9 mouse cellular contexts compared by ENCODE assay signal in the genomic region with DNA sequence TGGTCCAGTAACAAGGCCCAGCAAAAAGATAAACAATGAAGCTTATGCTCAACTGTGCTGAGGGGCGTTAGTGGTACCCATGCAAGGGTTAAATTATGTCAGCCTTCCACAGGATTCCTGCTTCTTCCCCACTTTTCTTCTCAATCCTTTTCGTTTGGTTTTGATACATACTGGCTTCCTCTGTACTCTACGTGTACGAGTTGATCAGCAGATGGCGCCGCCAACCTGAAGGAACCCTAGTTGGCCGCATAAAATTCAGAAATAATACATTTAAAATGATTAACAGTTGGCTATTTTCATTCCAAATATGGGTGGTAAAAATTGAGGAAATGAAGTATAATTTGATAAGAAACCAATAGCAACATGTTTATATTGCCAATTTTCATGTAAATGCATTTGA. TPM values are rescaled to one million over a fixed set of nuclear protein-coding genes. Genes with fewer than 3 reads are reported as not detected.
DNase-seq lines count a peak whose midpoint lies in the region; ATAC-seq lines count a peak whose summit lies in the region.
"Had no signal": no experiment of that assay in that cellular context is flagged by ENCODE, and none has a peak within 500 bp of the region (broad histone marks: within the 10 kb centered on the region; RNA-seq: fewer than 3 reads in every experiment).

No protein-coding gene starts in this region.

- ATAC-seq in limb, embryonic 11.5 days (ENCODE audit: insufficient number of reproducible peaks, low FRiP score, low TSS enrichment, low read depth): no peak

- H3K9me3 ChIP-seq in embryonic facial prominence, embryonic 10.5 days: no peaks in the 10 kb centered on the region
- H3K9me3 ChIP-seq in limb, embryonic 11.5 days (ENCODE audit: control insufficient read depth, low read length): no peaks in the 10 kb centered on the region
- H3K9me3 ChIP-seq: embryonic facial prominence, embryonic 13.5 days; neural tube, embryonic 13.5 days had no signal

- no peak overlapping the region for H3K27ac ChIP-seq in embryonic facial prominence, embryonic 10.5 days (replicated peaks)
- H3K27ac ChIP-seq in limb, embryonic 11.5 days (replicated peaks; ENCODE audit: low read depth, low read length): no peak overlapping the region
- H3K27ac ChIP-seq: embryonic facial prominence, embryonic 13.5 days; neural tube, embryonic 13.5 days had no signal

- no peak overlapping the region for H3K9ac ChIP-seq in limb, embryonic 11.5 days (ENCODE audit: low read length)
- H3K9ac ChIP-seq: embryonic facial prominence, embryonic 13.5 days; neural tube, embryonic 13.5 days had no signal

- H3K27me3 ChIP-seq in embryonic facial prominence, embryonic 10.5 days (replicated peaks; ENCODE audit: low read depth, poor library complexity, severe bottlenecking): no peaks in the 10 kb centered on the region
- no peaks in the 10 kb centered on the region for H3K27me3 ChIP-seq in limb, embryonic 11.5 days (ENCODE audit: control insufficient read depth, insufficient read depth, low read length)
- H3K27me3 ChIP-seq: embryonic facial prominence, embryonic 13.5 days; neural tube, embryonic 13.5 days had no signal

- peaks cover 7% of the 10 kb centered on the region for H3K4me1 ChIP-seq in embryonic facial prominence, embryonic 10.5 days
- H3K4me1 ChIP-seq in limb, embryonic 11.5 days (ENCODE audit: control insufficient read depth, insufficient read depth, low read length): peaks cover 6% of the 10 kb centered on the region; the same call in 1 of the 2 replicates
- H3K4me1 ChIP-seq: neural tube, embryonic 13.5 days had no signal

- H3K36me3 ChIP-seq in embryonic facial prominence, embryonic 10.5 days (replicated peaks): no peaks in the 10 kb centered on the region
- no peaks in the 10 kb centered on the region for H3K36me3 ChIP-seq in limb, embryonic 11.5 days (ENCODE audit: control insufficient read depth, insufficient read depth, low read length)
- H3K36me3 ChIP-seq: embryonic facial prominence, embryonic 13.5 days; neural tube, embryonic 13.5 days had no signal

- H3K4me2 ChIP-seq in limb, embryonic 11.5 days (ENCODE audit: low read depth, severe bottlenecking): no peak overlapping the region
- H3K4me2 ChIP-seq: embryonic facial prominence, embryonic 13.5 days; neural tube, embryonic 13.5 days had no signal

- 54% methylated on average over 7 of the region's 7 CpGs for WGBS in embryonic facial prominence, embryonic 10.5 days
- WGBS in limb, embryonic 11.5 days: 61% methylated on average over 7 of the region's 7 CpGs

- peak; percentile 76 for DNase-seq in kidney, postnatal 10 days
- no peak for DNase-seq in kidney, postnatal 14 days
- peak; percentile 53 for DNase-seq in 416B (ENCODE audit: low read depth)
- DNase-seq in B cell, adult 2 months: peak; percentile 3 to 14
- peak; percentile 47 for DNase-seq in embryonic facial prominence, embryonic 10.5 days (ENCODE audit: low spot score)
- peak; percentile 66 for DNase-seq in limb, embryonic 11.5 days (ENCODE audit: low spot score)
- DNase-seq in T-cell, adult 2 months (ENCODE audit: low spot score): no peak

- H3K4me3 ChIP-seq in embryonic facial prominence, embryonic 10.5 days: no peak overlapping the region
- H3K4me3 ChIP-seq in limb, embryonic 11.5 days (ENCODE audit: low read depth, low read length): no peak overlapping the region
- H3K4me3 ChIP-seq: embryonic facial prominence, embryonic 13.5 days; neural tube, embryonic 13.5 days had no signal

RNA-seq across cellular contexts. Expression of a gene that starts 19.5 kb away (rescaled TPM):
- polyA plus RNA-seq in embryonic facial prominence, embryonic 10.5 days (2016; fragmentation: Nextera tagmentation; extraction: Ambion mirVana): 0.08 and 0.22 TPM in 2 replicates
- 1.7 TPM in 2 replicates for polyA plus RNA-seq in limb, embryonic 11.5 days (2014; fragmentation: Nextera tagmentation; extraction: Ambion mirVana)

RNA-seq across cellular contexts. Expression of a gene that starts 59.6 kb away (rescaled TPM):
- 3.2 and 3.3 TPM in 2 replicates for polyA plus RNA-seq in embryonic facial prominence, embryonic 10.5 days (2016; fragmentation: Nextera tagmentation; extraction: Ambion mirVana)
- polyA plus RNA-seq in limb, embryonic 11.5 days (2014; fragmentation: Nextera tagmentation; extraction: Ambion mirVana): 1.6 and 3.2 TPM in 2 replicates

Comparison
In these comparisons a context has a peak if more than half of its experiments do, and no peak if none do; other contexts are left out.
1. DNase-seq: peak in kidney, postnatal 10 days (single experiment), 416B (single experiment), B cell, adult 2 months (2 of 2), embryonic facial prominence, embryonic 10.5 days (single experiment) and limb, embryonic 11.5 days (single experiment); none in kidney, postnatal 14 days (single experiment) and T-cell, adult 2 months (single experiment).